Mouse (Mus musculus): Measurements from ENCODE around the gene Olfr1198. TPM values are rescaled to one million over a fixed set of nuclear protein-coding genes. Genes with fewer than 3 reads are reported as not detected.

Olfr1198 gene
- polyA plus RNA-seq (2012; rRNA removed; ENCODE audit: low replicate concordance), result not detected in 2 replicates

DNA sequence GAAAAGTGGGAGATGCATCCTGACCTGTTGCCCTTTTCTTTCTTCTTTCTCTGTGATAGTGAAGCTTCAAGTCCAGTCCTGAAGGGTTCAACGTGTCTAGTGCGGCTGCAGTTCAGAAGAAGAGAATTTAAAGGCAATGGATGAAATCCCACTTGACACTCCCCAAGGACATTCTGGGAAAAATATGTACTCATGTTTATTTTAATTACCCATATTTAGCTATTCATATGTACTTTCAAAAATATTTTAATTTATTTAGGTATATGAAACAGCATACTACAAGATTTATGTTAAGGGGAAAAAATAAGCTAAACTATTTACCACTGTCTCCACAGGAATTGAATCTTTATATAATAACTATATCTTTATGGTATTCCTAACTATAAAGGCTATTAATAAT is at the start of gene Olfr1198:
Gene Olfr1198, minus strand, starts transcription at position 101 of the 400 bp plus-strand sequence.

DNA sequence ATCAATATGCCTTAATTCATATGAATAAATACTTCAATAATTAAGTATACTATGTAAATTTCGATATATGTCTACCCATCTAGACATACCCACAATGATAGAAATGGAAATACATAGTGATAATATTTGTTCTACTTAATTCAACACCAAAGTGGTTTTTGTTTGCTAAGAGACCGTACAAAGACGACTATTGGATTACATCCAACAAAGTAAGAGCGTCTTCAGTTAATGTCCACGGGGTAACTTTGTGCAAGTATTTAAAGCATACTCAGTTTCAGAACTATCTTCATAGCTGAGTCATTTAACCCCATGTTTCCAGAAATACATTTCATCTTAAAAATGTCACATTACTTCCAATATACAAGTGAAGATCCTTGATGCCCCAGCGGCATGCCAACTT is 41.6 kb upstream of the Olfr1198 start, which contains the start of gene Olfr1201:
Gene Olfr1201, plus strand, starts transcription at position 301 of the 400 bp plus-strand sequence.

DNA sequence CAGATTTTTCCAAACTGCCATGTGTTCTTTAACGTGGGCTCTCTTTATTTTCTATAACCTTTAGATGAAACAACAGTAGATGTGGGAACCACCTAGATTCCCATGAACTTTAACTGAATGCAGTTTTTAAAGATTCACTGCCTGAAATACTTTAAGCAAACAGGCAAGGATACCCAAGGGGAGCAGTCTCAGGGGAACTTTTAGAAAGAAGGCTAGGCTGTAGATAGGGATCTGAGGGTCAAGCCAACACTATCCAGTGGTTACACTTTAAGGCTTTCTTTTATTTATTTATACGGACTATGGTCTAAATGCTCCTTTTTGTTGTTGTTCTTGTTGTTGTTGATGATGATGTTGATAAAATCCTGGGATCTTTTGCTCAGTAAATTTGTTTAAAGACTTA is 19.2 kb upstream of the Olfr1198 start, which contains the start of gene Olfr1200:
Gene Olfr1200, minus strand, starts transcription at position 101 of the 400 bp plus-strand sequence.

DNA sequence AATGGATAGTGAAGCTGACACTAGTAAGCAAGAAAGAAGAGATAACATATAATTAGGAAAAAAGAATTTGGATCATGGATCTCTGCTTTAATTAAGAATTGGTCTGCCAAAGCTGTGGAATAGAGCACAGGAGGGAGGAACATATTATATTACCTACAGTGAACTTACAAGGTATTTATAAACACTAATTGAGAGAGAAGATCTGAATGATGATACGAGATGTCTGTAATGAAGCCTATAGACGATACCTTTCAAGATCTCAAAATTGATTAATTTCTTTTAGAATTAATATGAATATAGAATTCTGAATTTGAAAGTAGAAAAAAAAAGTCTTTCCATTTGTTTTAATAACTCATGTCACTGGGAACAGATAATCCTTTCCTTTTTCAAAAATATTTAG is 9.2 kb upstream of the Olfr1198 start, which contains the start of gene Olfr1199:
Gene Olfr1199, minus strand, starts transcription at position 101 of the 400 bp plus-strand sequence.

DNA sequence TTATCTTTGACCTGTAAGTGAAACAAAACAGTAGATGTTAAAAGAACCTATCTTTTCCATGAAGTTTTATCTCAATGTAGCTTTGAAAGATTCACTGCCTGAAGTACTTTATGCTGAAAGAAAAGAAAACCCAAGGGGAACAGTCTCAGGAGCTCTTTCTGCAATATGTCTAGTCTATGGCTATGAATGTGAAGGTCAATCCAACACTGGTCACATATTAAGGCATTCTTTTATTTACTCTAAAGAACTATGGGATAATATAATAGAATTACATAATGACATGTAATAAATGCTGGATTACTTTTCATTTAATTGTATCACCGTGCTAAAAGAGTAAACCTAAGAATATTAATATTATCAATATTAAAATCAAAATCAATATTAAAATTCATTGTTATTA is 18.9 kb downstream of the Olfr1198 start, which contains the start of gene Olfr1197:
Gene Olfr1197, minus strand, starts transcription at position 101 of the 400 bp plus-strand sequence.

DNA sequence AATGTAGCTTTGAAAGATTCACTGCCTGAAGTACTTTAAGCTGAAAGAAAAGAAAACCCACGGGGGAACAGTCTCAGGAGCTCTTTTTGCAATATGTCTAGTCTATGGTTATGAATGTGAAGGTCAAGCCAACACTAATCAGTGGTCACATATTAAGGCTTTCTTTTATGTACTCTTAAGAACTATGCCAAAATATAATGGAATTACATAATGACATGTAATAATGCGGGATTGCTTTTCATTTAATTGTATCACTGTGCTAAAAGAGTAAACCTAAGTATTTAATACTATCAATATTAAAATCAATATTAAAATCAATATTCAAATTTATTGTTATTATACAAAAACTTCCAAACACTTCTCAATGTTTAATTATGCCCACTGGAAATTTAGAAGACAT is 46.7 kb downstream of the Olfr1198 start, which contains the start of gene Olfr1196:
Gene Olfr1196, minus strand, starts transcription at position 101 of the 400 bp plus-strand sequence.

Other genes with a start within 250 kb of the Olfr1198 start
- not detected in 2 replicates for gene Olfr1186, start 232.8 kb downstream of the Olfr1198 start, polyA plus RNA-seq (2012; rRNA removed; ENCODE audit: low replicate concordance)
- not detected in 2 replicates for gene Olfr1188, start 194.4 kb downstream of the Olfr1198 start, polyA plus RNA-seq (2012; rRNA removed; ENCODE audit: low replicate concordance)
- not detected in 2 replicates for gene Olfr1189, start 164.9 kb downstream of the Olfr1198 start, polyA plus RNA-seq (2012; rRNA removed; ENCODE audit: low replicate concordance)
- gene Olfr1191-ps1, start 110.8 kb downstream of the Olfr1198 start, polyA plus RNA-seq (2012; rRNA removed; ENCODE audit: low replicate concordance), result not detected in 2 replicates
- gene Olfr1192-ps1, start 102.9 kb downstream of the Olfr1198 start, polyA plus RNA-seq (2012; rRNA removed; ENCODE audit: low replicate concordance), result not detected in 2 replicates
- not detected in 2 replicates for gene Olfr1193, start 75.7 kb downstream of the Olfr1198 start, polyA plus RNA-seq (2012; rRNA removed; ENCODE audit: low replicate concordance)
- not detected in 2 replicates for gene Olfr1195, start 62.2 kb downstream of the Olfr1198 start, polyA plus RNA-seq (2012; rRNA removed; ENCODE audit: low replicate concordance)
- gene Olfr1196, start 46.8 kb downstream of the Olfr1198 start, polyA plus RNA-seq (2012; rRNA removed; ENCODE audit: low replicate concordance), result not detected in 2 replicates
- not detected in 2 replicates for gene Olfr1197, start 19.0 kb downstream of the Olfr1198 start, polyA plus RNA-seq (2012; rRNA removed; ENCODE audit: low replicate concordance)
- gene Olfr1199, start 9.1 kb upstream of the Olfr1198 start, polyA plus RNA-seq (2012; rRNA removed; ENCODE audit: low replicate concordance), result not detected in 2 replicates
- not detected in 2 replicates for gene Olfr1200, start 19.1 kb upstream of the Olfr1198 start, polyA plus RNA-seq (2012; rRNA removed; ENCODE audit: low replicate concordance)
- not detected in 2 replicates for gene Olfr1201, start 41.7 kb upstream of the Olfr1198 start, polyA plus RNA-seq (2012; rRNA removed; ENCODE audit: low replicate concordance)
- not detected in 2 replicates for gene Olfr1202, start 63.1 kb upstream of the Olfr1198 start, polyA plus RNA-seq (2012; rRNA removed; ENCODE audit: low replicate concordance)
- not detected in 2 replicates for gene Olfr1205, start 78.4 kb upstream of the Olfr1198 start, polyA plus RNA-seq (2012; rRNA removed; ENCODE audit: low replicate concordance)
- not detected in 2 replicates for gene Olfr1204, start 97.9 kb upstream of the Olfr1198 start, polyA plus RNA-seq (2012; rRNA removed; ENCODE audit: low replicate concordance)
- gene Olfr1206, start 111.9 kb upstream of the Olfr1198 start, polyA plus RNA-seq (2012; rRNA removed; ENCODE audit: low replicate concordance), result not detected in 2 replicates
- gene Olfr1208, start 150.9 kb upstream of the Olfr1198 start, polyA plus RNA-seq (2012; rRNA removed; ENCODE audit: low replicate concordance), result not detected in 2 replicates
- gene Olfr1209, start 163.8 kb upstream of the Olfr1198 start, polyA plus RNA-seq (2012; rRNA removed; ENCODE audit: low replicate concordance), result not detected in 2 replicates
- not detected in 2 replicates for gene Olfr1211, start 186.7 kb upstream of the Olfr1198 start, polyA plus RNA-seq (2012; rRNA removed; ENCODE audit: low replicate concordance)
- gene Olfr1212, start 202.6 kb upstream of the Olfr1198 start, polyA plus RNA-seq (2012; rRNA removed; ENCODE audit: low replicate concordance), result not detected in 2 replicates
- gene Gm13762, start 228.9 kb upstream of the Olfr1198 start, polyA plus RNA-seq (2012; rRNA removed; ENCODE audit: low replicate concordance), result not detected in 2 replicates
- gene Olfr1214, start 241.3 kb upstream of the Olfr1198 start, polyA plus RNA-seq (2012; rRNA removed; ENCODE audit: low replicate concordance), result not detected in 2 replicates

Measured in duodenum, adult 2 months (tissue).